Mouse (Mus musculus) kidney, postnatal 0 days (tissue): ENCODE measurements around the gene Nudt21. TPM values are rescaled to one million over a fixed set of nuclear protein-coding genes. Genes with fewer than 3 reads are reported as not detected.
"Not testable (repeated sequence)": the region's sequence is repeated elsewhere in the genome, so short reads cannot be mapped to it uniquely, and the experiment has no call there.

Source experiments
- ATAC-seq: fragments of 200-750 bp; cut with Nextera tagmentation; replicated peaks from 2 replicates; pipeline ENCODE4 v1.8.0; 2017; ENCODE audit warnings: low read depth, moderate number of reproducible peaks, moderate TSS enrichment, moderate library complexity; ENCODE audit not compliant: low FRiP score
- DNase-seq: peaks from one replicate; pipeline ENCODE4 v3.0.0-alpha.2; 2016; ENCODE audit warnings: low spot score
- H3K27ac ChIP-seq: fragments of 300-500 bp; sonication (generic); 2 replicates; pipeline ENCODE4 v1.5.1; 2014; ENCODE audit warnings: mild to moderate bottlenecking
- H3K27me3 ChIP-seq: fragments of 300-500 bp; sonication (generic); 2 replicates; pipeline ENCODE4 v1.6.1; 2014; ENCODE audit warnings: low read length, mixed read lengths; ENCODE audit not compliant: insufficient read depth
- H3K36me3 ChIP-seq: fragments of 300-500 bp; sonication (generic); 2 replicates; pipeline ENCODE4 v1.6.1; 2014; ENCODE audit warnings: low read length, mixed read lengths; ENCODE audit not compliant: insufficient read depth
- H3K4me1 ChIP-seq: fragments of 300-500 bp; sonication (generic); replicated peaks from 2 replicates; pipeline ENCODE4 v1.6.1; 2014; ENCODE audit warnings: antibody characterized with exemption, low read length, mixed read lengths; ENCODE audit not compliant: insufficient read depth
- H3K4me2 ChIP-seq: fragments of 300-500 bp; sonication (generic); 2 replicates; pipeline ENCODE4 v1.6.1; 2014; ENCODE audit warnings: mild to moderate bottlenecking, low read length, moderate library complexity, mixed read lengths
- H3K4me3 ChIP-seq: fragments of 300-500 bp; sonication (generic); replicated peaks from 2 replicates; pipeline ENCODE4 v1.5.1; 2014; ENCODE audit warnings: low read depth, low read length
- H3K9ac ChIP-seq: fragments of 300-500 bp; sonication (generic); 2 replicates; pipeline ENCODE4 v1.6.1; 2014; ENCODE audit warnings: low read depth, low read length
- H3K9me3 ChIP-seq: fragments of 300-500 bp; sonication (generic); replicated peaks from 2 replicates; pipeline ENCODE4 v1.6.1; 2016; ENCODE audit warnings: low read length, inconsistent platforms, mixed read lengths
- CTCF ChIP-seq: IDR thresholded peaks from 2 replicates; pipeline ENCODE4 v1.5.1; 2016; ENCODE audit warnings: antibody characterized with exemption, low read depth, mild to moderate bottlenecking, moderate library complexity
- WGBS: fragments of 180-500 bp; shearing (Covaris S2); extraction: QIAGEN DNeasy Blood & Tissue Kit; methylation state at CpG from one replicate; pipeline ENCODE4 v1.1.7; 2014; 5-methylcytosine and 5-hydroxymethylcytosine counted together
- polyA plus RNA-seq: library from polyadenylated mRNA; unstranded; fragments of >200 nt; fragmentation: Nextera tagmentation; extraction: Ambion mirVana; gene quantifications from 2 replicates; pipeline ENCODE4 v1.2.1, GENCODE M21; 2015

Nudt21 gene
- polyA plus RNA-seq, 1 experiment from 2014 or later: 106 TPM

DNA sequence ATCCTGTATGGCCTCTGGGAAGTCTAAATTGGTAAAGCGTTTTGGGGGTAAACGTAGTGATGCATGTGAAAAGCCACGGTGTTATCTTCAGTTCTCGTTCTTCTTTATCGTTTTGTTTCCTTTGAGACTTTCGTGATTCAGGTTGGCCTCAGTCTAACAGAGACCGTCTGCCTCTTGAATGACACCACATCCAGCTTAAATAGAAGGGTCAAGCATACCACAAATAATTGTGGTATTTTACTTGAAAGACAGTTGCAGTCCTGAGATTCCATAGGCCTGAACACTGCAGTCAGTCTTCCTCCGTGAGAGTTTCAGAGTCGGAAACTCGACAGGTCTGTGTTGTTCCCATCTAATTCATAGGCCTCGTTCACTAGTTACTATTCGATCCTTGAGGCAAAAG, 15.9 kb upstream of the Nudt21 start:
- ATAC-seq: no peak
- Histone ChIP-seq H3K9me3 (no peaks in the 10 kb centered on the region), H3K4me3 (no peak overlapping the region), H3K4me2 (no peak overlapping the region), H3K36me3 (peaks cover 8% of the 10 kb centered on the region; the same call in 1 of the 2 replicates), H3K27me3 (no peaks in the 10 kb centered on the region), H3K27ac (no peak overlapping the region), H3K4me1 (no peaks in the 10 kb centered on the region), H3K9ac (no peak overlapping the region)
- no peak for DNase-seq
- 94% methylated on average over 12 of the region's 12 CpGs for WGBS
- no peak for TF ChIP-seq CTCF

DNA sequence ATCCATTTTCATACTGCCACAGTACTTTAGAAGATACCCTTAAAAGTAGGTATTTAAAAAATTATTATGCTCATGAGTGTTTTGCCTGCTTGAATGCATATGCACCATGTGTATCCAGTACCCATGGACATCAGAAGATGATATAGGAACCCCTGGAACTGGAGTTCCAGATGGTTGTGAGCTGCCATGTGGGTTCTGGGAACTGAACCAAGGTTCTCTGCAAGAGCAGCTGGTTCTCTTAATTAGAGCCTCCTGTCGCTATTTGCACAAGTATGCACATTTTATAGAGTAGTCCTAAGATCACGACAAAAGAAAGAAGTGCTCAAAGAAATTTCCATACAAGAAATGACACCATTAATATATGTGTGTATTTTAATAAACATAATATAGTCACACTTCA, 11.0 kb upstream of the Nudt21 start:
- H3K4me1 ChIP-seq: no peaks in the 10 kb centered on the region
- no peak for DNase-seq

DNA sequence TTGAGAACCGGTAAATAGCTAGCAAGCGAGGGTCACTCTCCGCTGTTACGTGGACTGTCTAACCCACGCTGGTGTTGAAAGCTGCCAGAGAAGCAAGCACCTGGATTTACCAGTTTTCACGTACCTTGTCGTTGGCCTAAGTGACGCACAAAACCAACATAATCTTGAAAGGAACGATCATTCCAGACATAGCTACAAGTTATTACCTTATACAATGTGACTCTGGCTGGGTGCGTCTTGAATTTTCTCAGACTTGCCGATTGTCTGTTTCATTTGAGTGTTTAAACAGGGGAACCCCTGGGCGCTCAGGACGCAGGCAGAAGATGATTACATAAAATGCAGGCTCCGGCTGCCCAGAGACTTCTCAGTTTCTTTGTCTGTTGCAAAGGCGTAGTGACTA, 975 bp upstream of the Nudt21 start:
- DNase-seq: peak; percentile 12

More for the DNA sequence above, 11.0 kb upstream of the Nudt21 start:
- H3K27me3 ChIP-seq: no peaks in the 10 kb centered on the region
- H3K36me3 ChIP-seq: no peaks in the 10 kb centered on the region
- TF ChIP-seq CTCF: no peak
- WGBS: 91% methylated on average over 2 of the region's 2 CpGs
- no peak overlapping the region for H3K9ac ChIP-seq
- H3K4me2 ChIP-seq: no peak overlapping the region
- ATAC-seq: no peak
- no peak overlapping the region for H3K27ac ChIP-seq
- no peak overlapping the region for H3K4me3 ChIP-seq
- no peaks in the 10 kb centered on the region for H3K9me3 ChIP-seq

DNA sequence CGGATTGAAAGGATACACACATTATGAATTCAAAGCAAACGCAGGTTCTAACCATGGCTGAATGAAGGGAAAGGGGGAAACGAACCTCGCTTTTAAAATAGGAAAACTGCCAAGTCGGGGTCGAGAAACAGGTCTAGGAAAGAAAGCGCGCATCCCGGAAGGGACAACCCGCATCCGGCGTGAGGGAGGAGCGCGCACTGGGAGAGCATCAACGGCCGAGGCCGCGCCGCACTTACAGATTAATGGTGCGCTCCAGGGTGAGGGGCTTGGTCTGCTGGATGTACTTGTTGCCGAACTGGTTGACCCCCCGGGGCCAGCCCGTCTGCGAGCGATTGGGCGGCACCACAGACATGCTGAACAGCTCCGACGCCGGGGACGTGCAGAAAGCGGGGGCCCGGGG, 290 bp downstream of the Nudt21 start:
- H3K27me3 ChIP-seq, H3K4me1 ChIP-seq, H3K9me3 ChIP-seq, H3K36me3 ChIP-seq: not testable (repeated sequence)
- Histone ChIP-seq H3K9ac (peak overlapping the region; percentile 59), H3K27ac (peak overlapping the region; percentile 78), H3K4me2 (peak overlapping the region; percentile 67), H3K4me3 (peak overlapping the region; percentile 61)
- ATAC-seq (peak; percentile 91), DNase-seq (peak; percentile 80)
- under 1% methylated on average over 22 of the region's 32 CpGs for WGBS

More for the DNA sequence above, 975 bp upstream of the Nudt21 start:
- TF ChIP-seq CTCF: no peak
- H3K9me3 ChIP-seq: no peaks in the 10 kb centered on the region
- no peaks in the 10 kb centered on the region for H3K27me3 ChIP-seq
- H3K4me1 ChIP-seq: no peaks in the 10 kb centered on the region
- peak overlapping the region; percentile 61 for H3K4me3 ChIP-seq
- peak overlapping the region; percentile 66 for H3K4me2 ChIP-seq
- no peak overlapping the region for H3K27ac ChIP-seq
- 0 out of 2 replicates have a peak, but pooled peaks cover 3% of the 10 kb centered on the region for H3K36me3 ChIP-seq
- ATAC-seq: no peak
- peak overlapping the region; percentile 61; the same call in 1 of the 2 replicates for H3K9ac ChIP-seq
- 6% methylated on average over 15 of the region's 15 CpGs for whole genome bisulfite sequencing

DNA sequence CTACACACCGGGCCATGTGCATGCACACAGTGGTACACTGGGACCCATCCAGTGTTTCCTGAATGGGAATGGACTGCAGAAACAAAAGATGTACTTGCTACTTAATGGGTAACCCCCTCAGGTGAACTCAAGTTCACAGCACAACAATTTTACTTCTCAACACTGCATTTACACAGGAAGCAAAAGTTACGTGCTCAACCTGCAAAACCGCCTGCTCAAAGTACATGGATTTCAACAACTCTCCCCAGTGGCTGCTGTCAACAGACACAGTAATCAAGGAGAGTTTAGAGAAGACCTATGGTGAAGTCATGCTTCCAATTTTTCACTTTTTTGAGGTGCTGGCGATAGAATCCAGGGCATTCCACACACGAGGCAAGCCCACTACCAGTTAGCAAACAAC, 1.6 kb downstream of the Nudt21 start:
- Histone ChIP-seq H3K4me3 (no peak overlapping the region), H3K4me2 (peak overlapping the region; percentile 67), H3K9ac (peak overlapping the region; percentile 25; the same call in 1 of the 2 replicates), H3K27ac (no peak overlapping the region), H3K36me3 (peaks cover 5% of the 10 kb centered on the region; the same call in 1 of the 2 replicates), H3K27me3 (no peaks in the 10 kb centered on the region), H3K4me1 (no peaks in the 10 kb centered on the region), H3K9me3 (no peaks in the 10 kb centered on the region)
- no peak for TF ChIP-seq CTCF
- DNase-seq: no peak
- no peak for ATAC-seq
- 47% methylated on average over 5 of the region's 5 CpGs for WGBS

DNA sequence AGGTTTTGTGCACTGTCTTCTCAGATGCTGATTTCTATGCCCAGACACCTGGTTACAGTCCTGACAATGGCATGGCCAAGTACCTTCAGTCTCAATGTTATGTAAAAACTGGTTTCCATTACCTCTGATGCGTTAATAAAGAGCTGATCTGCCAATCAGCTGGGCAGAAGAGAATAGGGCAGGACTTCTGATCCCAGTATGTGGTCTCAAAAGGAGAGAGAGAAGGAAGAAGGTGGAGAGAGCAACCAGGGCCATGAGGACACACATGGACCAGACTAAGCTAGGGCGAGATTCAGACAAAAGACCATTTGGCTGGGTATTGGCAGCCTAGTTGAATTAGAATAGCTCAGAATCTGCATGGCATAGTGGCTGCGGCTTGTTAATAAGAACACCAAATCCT, 3.2 kb downstream of the Nudt21 start:
- peaks cover 16% of the 10 kb centered on the region; the same call in 1 of the 2 replicates for H3K36me3 ChIP-seq
- no peak overlapping the region for H3K4me3 ChIP-seq
- ATAC-seq (no peak), DNase-seq (no peak)
- 83% methylated on average over 3 of the region's 3 CpGs for WGBS
- no peaks in the 10 kb centered on the region for H3K9me3 ChIP-seq
- no peaks in the 10 kb centered on the region for H3K4me1 ChIP-seq
- no peak overlapping the region for H3K27ac ChIP-seq
- no peak overlapping the region for H3K9ac ChIP-seq
- no peak for TF ChIP-seq CTCF
- no peaks in the 10 kb centered on the region for H3K27me3 ChIP-seq
- no peak overlapping the region for H3K4me2 ChIP-seq

DNA sequence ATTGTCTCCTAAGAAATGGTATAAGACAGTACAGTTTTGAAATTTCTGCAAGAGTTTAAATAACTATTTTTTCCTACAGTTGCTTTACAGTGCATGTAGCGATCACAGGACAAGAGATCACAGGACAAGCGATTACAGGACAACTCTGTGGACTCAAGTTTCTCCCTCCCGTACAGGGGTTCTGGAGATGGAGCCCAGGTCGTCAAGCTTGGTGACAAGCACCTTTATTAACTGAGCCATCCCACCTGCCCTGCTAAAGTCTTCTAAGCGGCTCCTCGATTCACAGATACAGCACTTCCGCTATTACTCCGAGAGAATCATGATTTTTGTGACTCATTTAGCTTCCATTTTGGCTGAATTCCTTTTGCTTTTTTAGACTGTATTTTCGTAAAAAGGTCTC, 7.1 kb downstream of the Nudt21 start:
- Histone ChIP-seq H3K9me3 (no peaks in the 10 kb centered on the region), H3K27me3 (no peaks in the 10 kb centered on the region), H3K27ac (no peak overlapping the region), H3K4me3 (no peak overlapping the region), H3K9ac (no peak overlapping the region), H3K4me1 (no peaks in the 10 kb centered on the region), H3K36me3 (peaks cover 28% of the 10 kb centered on the region), H3K4me2 (no peak overlapping the region)
- DNase-seq: no peak
- no peak for TF ChIP-seq CTCF
- no peak for ATAC-seq
- 87% methylated on average over 9 of the region's 9 CpGs for WGBS
